Mouse (Mus musculus) heart, postnatal 14 days (tissue): ENCODE measurements at regions not wholly inside any gene's neighbourhood (a gene's known extent, or its start where the extent isn't known, plus 50 kb on each side); places are given as distances from the start of the nearest gene placed in this dataset.

Experiments
- DNase-seq, 2 experiments: peaks; one replicate each; pipeline ENCODE4 v3.0.0; 2021 to 2022
- intact Hi-C: fragments of 180-260 bp; cut with DNase I; formaldehyde crosslinking; loops from one replicate; pipeline ENCODE4 v1.15.1; 2025

DNA sequence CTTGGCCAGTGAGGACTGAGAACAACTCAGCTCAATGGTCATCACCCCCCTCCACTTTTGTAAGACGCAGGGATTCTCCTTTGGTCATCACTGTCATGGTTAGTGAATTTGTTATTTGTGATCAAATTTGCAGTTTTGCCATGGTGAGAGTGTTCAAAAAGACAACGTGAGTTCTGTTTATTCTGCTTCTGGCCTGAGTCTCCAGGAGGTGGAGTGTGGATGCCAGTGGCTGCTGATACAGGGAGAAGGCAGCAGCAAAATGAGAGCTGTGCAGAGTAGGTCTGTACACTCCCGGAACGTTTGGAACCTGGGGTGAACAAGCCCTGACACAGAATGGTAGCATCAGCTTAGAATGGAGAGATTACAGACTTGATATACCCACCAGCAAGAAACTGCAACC, 229.1 kb downstream of the Btg1 start:
- intact Hi-C loops = no loop called here
- no peak for DNase-seq

DNA sequence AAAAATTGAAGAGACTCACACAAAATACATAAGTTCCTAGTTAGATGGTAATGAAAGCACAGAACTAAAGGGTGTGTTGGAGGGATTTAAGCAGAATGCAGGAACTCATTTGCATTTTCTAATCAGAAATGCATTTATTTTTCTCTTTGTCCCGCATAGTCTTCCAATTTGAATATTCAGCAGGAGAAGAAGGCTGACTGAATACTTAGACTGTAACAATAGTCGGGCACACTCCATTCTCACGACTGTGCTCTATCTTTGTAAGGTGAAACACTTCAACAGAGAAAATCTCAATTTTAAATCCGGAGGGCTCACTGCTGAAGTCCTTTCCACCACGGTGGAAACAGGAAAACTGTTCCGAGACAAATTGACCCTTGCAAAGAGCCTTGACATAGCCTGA, 230.2 kb downstream of the Btg1 start:
- intact Hi-C loops = no loop called here
- DNase-seq = no peak

DNA sequence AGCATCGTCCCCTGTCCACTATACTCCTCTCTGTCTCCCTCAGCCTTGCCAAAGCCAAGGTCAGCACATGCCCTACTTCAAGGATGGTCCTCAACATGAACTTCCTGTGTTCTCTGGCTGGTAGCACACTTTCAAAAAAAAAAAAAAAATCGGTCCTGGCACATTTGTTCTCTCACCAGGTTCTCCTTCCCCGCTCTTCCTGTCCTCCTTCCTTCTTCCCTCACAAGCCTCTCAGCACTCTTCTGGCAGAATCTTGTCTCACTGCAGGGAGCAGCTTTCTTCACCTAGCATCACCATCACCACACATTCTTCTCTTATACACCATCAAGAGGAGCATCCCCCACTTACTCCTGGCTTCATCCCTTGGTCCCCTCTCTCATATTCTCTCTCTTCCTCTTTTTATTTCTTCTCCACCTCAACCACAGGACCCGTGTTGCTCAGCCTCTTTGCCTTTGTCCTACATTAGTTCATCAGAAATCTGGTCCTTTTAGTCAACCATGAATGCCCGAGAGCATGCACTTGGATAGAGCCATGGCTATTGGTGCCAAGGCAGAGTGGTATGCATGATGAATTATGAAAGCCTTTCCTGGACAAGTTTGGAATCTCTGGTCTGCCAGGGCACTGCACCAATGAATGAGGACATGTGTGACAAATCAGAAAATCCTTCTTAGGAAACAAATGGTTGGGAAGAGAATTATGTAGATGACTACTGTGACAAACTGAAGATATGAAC, 230.8 kb downstream of the Btg1 start:
- no peak for DNase-seq
- intact Hi-C loops = no loop called here

DNA sequence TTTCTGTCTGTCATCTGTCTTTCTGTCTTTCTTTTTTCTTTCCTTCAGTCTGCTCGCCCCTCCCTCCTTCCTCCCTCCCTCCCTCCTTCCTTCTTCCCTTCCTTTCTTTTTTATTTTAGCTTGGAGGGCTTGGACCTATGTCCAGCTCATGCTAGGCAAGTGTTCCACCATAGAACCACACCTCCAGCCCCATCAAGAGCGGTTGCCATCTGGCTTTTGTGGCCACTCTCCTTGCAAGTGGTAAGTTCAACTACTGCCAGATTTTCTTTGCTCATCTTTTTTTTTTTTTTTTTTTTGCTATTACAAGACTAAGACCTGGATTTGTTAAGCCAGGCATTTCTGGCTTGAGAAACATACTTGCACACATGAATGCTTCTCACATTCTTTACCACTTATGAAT, 231.7 kb downstream of the Btg1 start:
- intact Hi-C loops = no loop called here
- no peak for DNase-seq

DNA sequence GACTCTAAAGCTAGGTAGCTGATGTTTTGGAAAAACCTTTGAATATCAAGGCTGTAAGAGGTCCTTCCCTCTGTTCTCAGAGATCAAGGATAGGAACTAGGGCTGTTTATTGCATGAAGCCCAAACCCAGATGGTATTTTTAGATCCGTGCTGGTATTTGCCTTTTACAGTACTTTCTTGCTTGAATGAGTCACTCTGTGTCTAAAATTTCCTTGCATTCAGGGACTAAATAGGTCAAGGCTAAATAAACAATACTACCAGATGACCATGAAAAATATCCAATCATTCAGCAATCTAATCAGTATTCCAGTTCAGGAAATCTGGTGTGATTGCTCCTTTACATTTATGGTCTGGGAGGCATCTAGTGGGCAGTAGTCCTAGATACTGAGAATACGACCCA, 243.6 kb downstream of the Btg1 start:
- intact Hi-C loops = no loop called here
- DNase-seq = no peak

DNA sequence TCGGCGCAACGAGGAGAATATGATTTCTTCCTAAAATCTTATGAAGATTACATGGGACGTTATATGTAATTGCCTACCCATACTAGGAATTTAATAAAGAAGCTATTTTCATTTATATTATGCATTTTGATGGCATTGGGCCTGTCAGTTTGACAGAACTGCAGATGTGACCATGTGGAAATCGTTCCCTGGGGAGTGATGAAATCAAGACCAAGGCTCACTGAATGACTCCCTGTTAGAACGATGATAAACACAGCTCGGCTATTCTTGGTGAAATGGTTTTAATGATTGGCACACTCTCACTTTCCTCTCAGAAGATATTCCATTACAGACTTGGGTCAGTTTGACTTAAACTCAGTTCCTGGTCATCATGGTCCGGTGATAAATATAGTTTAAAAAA, 246.4 kb downstream of the Btg1 start:
- intact Hi-C loops = no loop called here
- DNase-seq = no peak

DNA sequence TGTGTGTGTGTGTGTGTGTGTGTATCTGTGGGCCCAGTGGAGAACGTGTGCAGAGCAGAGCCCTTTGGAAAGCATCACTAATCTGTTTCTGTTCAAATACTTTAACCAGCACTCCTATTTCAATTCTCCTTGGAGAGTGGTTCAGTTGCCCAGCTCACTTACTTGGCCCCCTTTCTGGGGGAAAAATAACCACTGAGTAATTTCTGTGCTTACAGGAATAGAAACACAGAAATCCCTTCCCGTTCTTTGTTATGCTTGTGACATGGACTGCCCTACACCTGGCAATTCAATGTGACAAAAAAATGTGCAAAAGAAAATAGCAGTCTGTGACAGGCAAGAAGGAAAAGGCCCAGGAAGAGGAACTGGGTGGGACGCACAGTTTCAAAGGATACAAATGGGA, 249.7 kb downstream of the Btg1 start:
- no peak for DNase-seq

DNA sequence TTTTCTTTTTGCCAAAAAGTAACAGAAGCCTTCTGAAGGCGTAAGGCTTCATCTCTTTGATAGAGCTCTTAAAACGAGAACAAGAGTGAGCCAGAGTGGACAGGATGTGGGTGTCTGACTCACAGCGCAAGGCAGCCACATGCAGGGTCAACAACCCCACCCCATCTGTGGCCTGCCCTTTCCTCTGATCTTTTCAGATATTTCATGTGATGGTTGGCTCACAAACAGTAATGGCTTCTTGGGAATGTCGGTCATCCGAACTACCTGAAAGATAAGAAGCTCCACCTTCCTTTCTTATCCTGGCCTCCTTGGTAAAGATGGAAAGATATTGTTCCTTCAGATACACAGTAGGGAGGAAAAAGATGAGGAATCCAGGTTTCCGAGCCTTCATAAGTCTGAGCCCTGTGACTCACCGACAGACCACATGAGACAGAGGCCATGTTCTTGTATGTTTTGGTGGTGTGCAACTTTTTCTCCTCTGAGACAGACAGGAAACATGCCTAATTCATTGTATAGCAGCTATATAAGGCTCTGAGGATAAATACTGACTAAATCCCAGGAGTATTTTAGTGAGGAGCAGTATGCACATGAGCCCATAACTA, 254.9 kb downstream of the Btg1 start:
- DNase-seq = no peak

More for the DNA sequence above, 249.7 kb downstream of the Btg1 start:
- intact Hi-C loops = no loop called here

DNA sequence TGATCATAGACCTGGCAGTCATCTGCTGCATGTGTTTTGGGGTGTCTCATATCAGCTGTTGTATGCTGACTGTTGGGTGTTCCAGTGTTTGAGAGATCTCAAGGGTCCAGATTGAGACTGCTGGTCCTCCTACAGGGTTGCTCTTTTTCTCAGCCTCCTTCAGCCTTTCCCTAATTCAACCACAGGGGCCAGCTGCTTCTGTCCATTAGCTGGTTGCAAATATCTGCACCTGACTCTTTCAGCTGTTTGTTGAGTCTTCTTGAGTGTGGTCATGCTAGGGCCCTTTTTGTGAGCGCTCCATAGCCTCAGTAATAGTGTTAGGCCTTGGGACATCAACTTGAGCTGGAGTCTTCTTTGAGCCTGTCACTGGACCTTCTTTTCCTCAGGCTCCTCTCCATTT, 257.8 kb downstream of the Btg1 start:
- no peak for DNase-seq
- intact Hi-C loops = no loop called here

More for the DNA sequence above, 254.9 kb downstream of the Btg1 start:
- intact Hi-C loops = no loop called here

DNA sequence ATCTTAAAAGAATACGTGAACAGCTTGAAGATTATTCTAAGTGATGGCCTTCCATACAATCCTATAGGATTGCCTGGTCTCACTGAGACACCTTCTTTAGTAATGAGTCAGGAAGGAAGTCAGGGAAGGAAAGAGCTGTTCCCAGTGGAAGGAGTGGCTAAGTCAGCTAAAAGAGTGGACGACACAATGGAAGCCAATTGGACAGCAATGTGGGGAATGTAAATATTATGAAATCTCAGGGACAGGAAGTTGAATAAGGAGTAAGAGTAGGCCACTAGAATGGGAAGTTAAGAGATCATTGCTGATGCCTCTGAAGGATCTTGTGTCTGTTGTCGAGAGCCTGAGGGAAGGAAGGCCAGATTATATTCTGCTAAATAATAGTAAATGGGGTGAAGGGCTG, 258.9 kb downstream of the Btg1 start:
- DNase-seq = no peak
- intact Hi-C loops = no loop called here

DNA sequence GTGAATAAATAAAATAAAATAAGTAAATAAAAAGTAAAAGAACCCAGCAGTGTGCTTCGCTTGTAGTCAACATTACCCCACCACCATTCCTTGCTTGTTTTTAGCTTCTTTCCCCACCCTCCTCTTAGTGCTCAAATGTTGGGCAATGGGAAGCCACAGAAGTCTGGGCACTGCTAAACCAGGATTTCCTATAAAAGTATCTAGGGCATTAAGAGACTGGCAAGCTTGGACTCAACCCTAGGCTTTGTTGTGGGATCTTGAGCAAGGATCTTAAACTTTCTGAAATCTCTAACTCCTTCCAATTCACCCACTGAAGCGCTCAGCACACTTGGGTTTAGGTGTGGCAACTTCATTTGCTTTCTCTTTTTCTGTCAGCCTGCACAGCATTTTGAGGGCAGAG, 262.6 kb downstream of the Btg1 start:
- no peak for DNase-seq
- intact Hi-C loops = no loop called here

DNA sequence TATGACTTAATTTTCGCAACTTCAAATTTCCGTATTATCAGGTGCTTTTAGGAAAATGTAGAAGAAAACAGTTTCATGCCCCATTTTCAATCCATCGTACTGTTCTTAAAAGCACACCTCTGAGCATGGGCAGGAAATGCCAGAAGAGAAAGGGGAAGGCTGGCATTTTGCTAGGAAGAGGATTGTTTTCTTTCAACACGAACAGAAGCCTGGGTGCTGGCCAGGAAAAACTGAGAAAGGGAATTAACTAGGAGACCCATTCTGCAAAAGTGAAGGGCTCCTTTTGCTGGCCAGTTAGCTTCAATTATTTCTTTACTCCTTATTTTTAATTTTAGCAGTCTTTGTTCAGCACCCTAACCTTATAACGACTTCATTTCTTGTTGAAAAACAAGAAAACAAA, 264.0 kb downstream of the Btg1 start:
- intact Hi-C loops = no loop called here
- DNase-seq = no peak

DNA sequence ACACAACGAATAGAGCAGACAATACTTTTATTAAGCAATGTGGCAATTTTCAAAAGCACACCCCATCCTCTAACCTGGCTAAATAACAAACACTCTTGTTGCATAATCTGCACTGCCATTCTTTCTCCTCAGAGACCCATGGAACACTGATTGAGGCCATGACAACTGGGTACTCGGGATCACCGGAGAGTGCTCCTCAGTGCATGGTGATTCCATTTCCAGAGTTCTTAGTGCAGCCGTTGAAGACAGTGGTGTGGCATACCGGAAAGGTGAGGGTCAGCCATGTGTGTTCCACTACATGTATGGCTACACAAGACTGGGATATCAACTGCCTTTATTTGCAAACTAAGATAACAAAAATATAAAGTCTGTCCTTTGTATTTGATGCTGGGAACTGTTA, 264.4 kb downstream of the Btg1 start:
- intact Hi-C loops = no loop called here
- DNase-seq = no peak

DNA sequence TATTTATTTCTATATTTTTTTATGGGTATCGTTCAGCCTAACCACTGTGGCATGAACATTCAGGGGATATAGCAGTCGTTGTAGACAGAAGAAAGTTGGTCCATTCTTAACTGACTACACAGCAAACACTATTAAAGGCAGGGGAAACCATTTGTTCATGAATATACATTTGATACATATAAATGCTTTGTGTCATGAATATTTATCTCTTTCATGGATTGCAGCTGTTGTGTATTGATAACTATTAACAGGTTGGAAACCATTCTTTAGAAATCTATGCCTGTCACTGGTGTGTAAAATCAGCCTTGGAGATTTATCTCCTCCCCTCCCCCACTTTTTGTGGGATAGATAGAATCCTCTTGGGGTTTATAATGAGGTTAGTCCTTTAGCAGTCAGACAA, 264.9 kb downstream of the Btg1 start:
- no peak for DNase-seq
- intact Hi-C loops = no loop called here

DNA sequence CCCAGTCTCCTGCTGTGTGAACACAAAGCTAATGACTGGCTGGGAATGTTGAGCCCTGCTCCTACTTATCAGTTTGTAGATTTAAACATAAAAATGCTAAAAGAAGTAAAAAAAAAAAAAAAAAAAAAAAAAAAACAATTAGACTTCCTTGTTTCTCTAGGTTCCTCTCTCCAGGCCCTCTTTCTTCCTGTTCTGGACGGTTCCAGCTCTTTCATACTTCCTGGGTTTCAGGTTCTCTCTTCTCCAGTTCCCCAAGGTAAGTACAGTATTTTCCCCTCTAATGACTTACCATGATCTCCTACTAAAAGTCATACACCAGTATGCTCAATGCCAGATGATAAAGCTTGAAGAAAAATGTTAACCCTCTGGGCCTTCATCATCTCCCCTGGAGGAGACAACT, 284.3 kb downstream of the Btg1 start:
- no peak for DNase-seq
- intact Hi-C loops = no loop called here

DNA sequence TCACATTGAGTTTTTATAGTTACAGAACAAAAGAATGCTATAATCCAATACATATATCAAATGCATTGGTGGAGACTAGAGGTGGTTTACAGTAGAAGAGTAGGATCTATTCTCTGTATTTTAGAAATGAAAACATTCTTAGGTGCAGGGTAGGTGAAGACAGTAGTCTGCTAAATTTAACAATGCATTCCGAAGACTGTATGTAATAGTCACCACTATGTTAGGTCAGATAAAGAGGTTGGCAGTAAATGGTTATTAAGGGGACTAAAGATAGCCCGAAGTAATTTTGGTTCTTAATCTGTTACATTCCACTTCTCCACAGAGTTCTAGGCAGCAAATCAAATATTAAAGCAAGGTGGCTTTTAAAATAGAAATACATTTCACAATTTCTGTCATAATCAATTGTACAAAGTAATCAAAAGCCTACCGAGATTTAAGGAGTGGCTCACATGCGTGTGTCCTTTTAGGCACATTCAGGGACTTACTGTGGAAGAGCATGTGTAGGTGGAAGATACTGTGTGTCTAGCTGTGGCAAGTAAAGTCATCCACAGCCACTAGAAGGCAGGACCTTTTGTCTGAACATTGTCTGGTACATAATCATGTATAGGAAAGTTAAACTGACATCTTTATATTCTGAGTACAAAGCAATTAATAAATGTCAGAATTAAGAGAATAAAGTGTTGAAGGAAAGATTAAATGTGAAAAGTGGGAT, 288.4 kb downstream of the Btg1 start:
- intact Hi-C loops = no loop called here
- DNase-seq = no peak

DNA sequence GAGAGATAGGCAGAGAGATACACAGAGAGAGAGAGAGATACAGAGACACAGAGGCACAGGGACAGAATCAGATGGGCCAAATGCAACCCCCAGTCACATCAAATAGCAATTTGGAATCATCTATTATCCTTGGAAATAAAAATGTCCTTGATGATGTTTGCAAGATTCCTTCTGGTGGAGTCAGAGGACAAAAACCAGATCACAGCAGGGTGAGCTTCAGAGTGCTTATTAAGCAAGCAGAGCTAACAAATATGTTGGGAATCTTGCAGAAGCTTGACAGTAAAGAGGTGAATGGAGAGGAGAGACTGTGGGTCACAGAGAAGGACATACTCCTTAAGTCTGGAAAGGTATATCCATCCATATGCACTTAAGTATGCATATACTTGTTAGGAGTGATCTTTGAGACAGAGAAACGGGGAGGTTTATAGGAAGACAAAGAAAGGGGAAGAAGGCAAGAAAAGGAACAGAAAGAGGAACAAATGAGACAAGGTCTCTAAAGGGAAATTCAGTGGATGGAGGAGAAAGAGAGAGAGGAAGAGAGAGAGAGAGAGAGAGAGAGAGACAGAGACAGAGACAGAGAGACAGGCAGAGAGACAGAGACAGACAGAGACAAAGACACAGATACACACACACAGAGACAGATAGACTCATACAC, 293.0 kb downstream of the Btg1 start:
- intact Hi-C loops = no loop called here

DNA sequence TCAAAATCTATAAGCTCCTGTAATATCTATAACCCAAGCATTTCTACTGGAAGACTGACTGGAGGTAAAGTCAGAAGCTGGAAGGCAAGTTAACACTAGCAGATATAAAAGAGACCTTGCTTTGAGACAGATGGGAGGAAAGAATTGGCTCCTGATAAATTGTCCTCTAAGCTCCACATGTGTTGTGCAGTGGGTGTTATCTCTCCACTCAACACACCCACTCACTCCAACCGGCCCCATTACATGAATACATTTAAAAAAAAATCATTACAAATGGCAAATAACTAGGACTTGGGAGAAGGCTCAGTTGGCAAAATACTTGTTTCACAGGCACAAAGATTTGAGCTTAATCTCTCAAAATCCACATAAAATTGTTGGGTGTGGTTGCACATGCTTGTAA, 304.4 kb downstream of the Btg1 start:
- intact Hi-C loops = no loop called here
- DNase-seq = no peak

More for the DNA sequence above, 293.0 kb downstream of the Btg1 start:
- DNase-seq = no peak

DNA sequence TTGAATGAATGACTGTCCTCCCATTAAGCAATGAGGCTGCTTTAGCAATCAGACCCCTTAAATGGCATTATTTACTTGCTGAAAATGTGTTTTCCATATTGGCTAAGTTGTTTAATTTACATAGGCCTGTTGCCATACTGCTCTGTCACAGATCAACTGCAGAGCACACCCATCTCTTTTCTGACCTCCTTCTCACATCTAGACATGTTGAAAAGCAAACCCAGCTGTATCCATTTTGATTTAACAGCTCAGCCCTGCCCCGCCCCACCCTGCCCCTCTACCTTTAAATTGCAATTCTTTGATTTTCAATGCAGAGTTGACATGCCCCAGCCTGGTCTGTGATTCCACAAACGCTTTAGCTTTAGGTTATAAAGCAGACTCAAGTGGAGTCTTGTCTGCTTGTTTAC, 307.5 kb downstream of the Btg1 start:
- intact Hi-C loops = no loop called here
- DNase-seq = no peak

DNA sequence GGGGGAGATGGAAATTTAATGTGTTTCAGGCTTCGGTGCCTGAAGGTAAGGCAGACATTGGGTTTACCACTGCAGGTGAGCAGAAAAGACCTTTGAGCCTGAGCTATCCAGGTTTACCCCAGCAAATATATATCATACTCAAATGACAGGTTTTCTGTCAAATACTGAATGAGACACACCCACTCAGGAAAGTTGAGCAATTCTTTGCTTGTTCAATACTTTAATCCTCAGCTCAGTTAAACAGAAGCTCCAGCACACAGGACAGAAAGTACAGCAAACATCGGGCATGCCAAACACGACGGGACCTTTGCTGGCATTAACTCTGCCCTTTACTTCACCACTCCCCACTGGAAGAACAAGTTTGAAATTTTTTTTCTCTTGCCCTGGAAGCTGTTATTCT, 307.9 kb downstream of the Btg1 start:
- intact Hi-C loops = no loop called here
- DNase-seq = no peak

DNA sequence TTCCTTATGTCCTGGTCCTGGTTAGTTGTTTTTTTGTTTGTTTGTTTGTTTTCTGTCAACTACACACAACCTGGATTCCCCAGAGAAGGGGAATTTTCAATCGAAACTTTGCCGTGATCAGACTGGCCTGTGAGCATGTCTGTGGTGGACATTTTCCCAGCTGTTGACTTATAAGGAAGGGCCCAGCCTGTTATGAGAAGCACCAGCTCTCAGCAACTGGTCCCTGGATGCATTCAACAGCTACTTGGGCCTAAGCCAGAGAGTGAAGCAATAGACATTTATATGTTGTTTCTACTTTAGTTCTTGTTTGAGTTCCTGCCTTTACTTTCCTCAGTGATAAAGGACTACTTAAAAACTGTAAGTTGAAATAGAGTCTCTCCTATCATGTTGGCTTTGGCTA, 309.0 kb downstream of the Btg1 start:
- DNase-seq = peak; percentile 2 to 15
- intact Hi-C loops = no loop called here
